Mouse (Mus musculus) midbrain, embryonic 13.5 days (tissue): ENCODE data around the gene Entpd3. TPM values are rescaled to one million over a fixed set of nuclear protein-coding genes. Genes with fewer than 3 reads are reported as not detected.

Experiments
- ATAC-seq: fragments of 200-750 bp; cut with Nextera tagmentation; 2 replicates; pipeline ENCODE4 v1.8.0; 2017; ENCODE audit warnings: mild to moderate bottlenecking, moderate TSS enrichment, moderate library complexity
- H3K27ac ChIP-seq: fragments of 300-500 bp; sonication (generic); 2 replicates; pipeline ENCODE4 v1.5.1; 2015; ENCODE audit warnings: inconsistent platforms, mild to moderate bottlenecking, moderate library complexity
- H3K27me3 ChIP-seq: fragments of 300-500 bp; sonication (generic); 2 replicates; pipeline ENCODE4 v1.6.1; 2015; ENCODE audit warnings: mild to moderate bottlenecking, inconsistent platforms
- H3K36me3 ChIP-seq: fragments of 300-500 bp; sonication (generic); 2 replicates; pipeline ENCODE4 v1.6.1; 2015; ENCODE audit warnings: mild to moderate bottlenecking, inconsistent platforms
- H3K4me1 ChIP-seq: fragments of 300-500 bp; sonication (generic); replicated peaks from 2 replicates; pipeline ENCODE4 v1.6.1; 2015; ENCODE audit warnings: inconsistent platforms
- H3K4me2 ChIP-seq: fragments of 300-500 bp; sonication (generic); replicated peaks from 2 replicates; pipeline ENCODE4 v1.6.1; 2015; ENCODE audit warnings: moderate library complexity, mild to moderate bottlenecking, inconsistent platforms
- H3K4me3 ChIP-seq: fragments of 300-500 bp; sonication (generic); replicated peaks from 2 replicates; pipeline ENCODE4 v1.5.1; 2015; ENCODE audit warnings: mild to moderate bottlenecking, inconsistent platforms
- H3K9ac ChIP-seq: fragments of 300-500 bp; sonication (generic); replicated peaks from 2 replicates; pipeline ENCODE4 v1.6.1; 2015; ENCODE audit warnings: mild to moderate bottlenecking, inconsistent platforms
- H3K9me3 ChIP-seq: fragments of 300-500 bp; sonication (generic); 2 replicates; pipeline ENCODE4 v1.6.1; 2016; ENCODE audit warnings: mild to moderate bottlenecking, inconsistent platforms
- WGBS: fragments of 180-500 bp; shearing (Covaris S2); methylation state at CpG from one replicate; pipeline ENCODE4 v1.1.7; 2015; 5-methylcytosine and 5-hydroxymethylcytosine counted together
- polyA plus RNA-seq: library from polyadenylated mRNA; unstranded; fragments of >200 nt; fragmentation: Nextera tagmentation; extraction: Ambion mirVana; gene quantifications from 2 replicates; pipeline ENCODE4 v1.2.1, GENCODE M21; 2015

The Entpd3 gene
- polyA plus RNA-seq, 1 experiment from 2014 or later = 1.2 TPM

GRCm38 (mm10) chr9:120542241-120542640, 2.6 kb downstream of the Entpd3 start:
- Histone ChIP-seq H3K27me3 (peaks cover 22% of the 10 kb centered on the region), H3K9me3 (no peaks in the 10 kb centered on the region), H3K36me3 (no peaks in the 10 kb centered on the region), H3K4me3 (no peak overlapping the region), H3K9ac (no peak overlapping the region), H3K27ac (no peak overlapping the region), H3K4me2 (no peak overlapping the region), H3K4me1 (peaks cover 13% of the 10 kb centered on the region)
- WGBS = 29% methylated on average over 6 of the region's 6 CpGs
- ATAC-seq = no peak

- Histone ChIP-seq H3K9me3 (no peaks in the 10 kb centered on the region), H3K9ac (no peak overlapping the region), H3K4me3 (no peak overlapping the region), H3K36me3 (no peaks in the 10 kb centered on the region), H3K4me2 (no peak overlapping the region), H3K27me3 (no peaks in the 10 kb centered on the region), H3K4me1 (0 out of 2 replicates have a peak, but pooled peaks cover 5% of the 10 kb centered on the region), H3K27ac (no peak overlapping the region)
- ATAC-seq = no peak
- WGBS = 84% methylated on average over 2 of the region's 2 CpGs
Observed at GRCm38 (mm10) chr9:120545994-120546393, 6.4 kb downstream of the Entpd3 start.

- Histone ChIP-seq H3K27ac (no peak overlapping the region), H3K9ac (no peak overlapping the region), H3K4me3 (no peak overlapping the region), H3K27me3 (no peaks in the 10 kb centered on the region), H3K9me3 (no peaks in the 10 kb centered on the region), H3K36me3 (no peaks in the 10 kb centered on the region), H3K4me1 (0 out of 2 replicates have a peak, but pooled peaks cover 5% of the 10 kb centered on the region), H3K4me2 (no peak overlapping the region)
- ATAC-seq = no peak
- WGBS = 96% methylated on average over 9 of the region's 9 CpGs
Observed at GRCm38 (mm10) chr9:120546482-120546881, 6.9 kb downstream of the Entpd3 start.

- Histone ChIP-seq H3K4me3 (no peak overlapping the region), H3K9ac (no peak overlapping the region), H3K36me3 (no peaks in the 10 kb centered on the region), H3K4me1 (0 out of 2 replicates have a peak, but pooled peaks cover 2% of the 10 kb centered on the region), H3K4me2 (no peak overlapping the region), H3K27me3 (no peaks in the 10 kb centered on the region), H3K9me3 (no peaks in the 10 kb centered on the region), H3K27ac (no peak overlapping the region)
- ATAC-seq = no peak
- 36% methylated on average over 16 of the region's 16 CpGs for WGBS
Observed at GRCm38 (mm10) chr9:120547026-120547668, 7.5 kb downstream of the Entpd3 start.

GRCm38 (mm10) chr9:120550778-120551177, 11.2 kb downstream of the Entpd3 start:
- Histone ChIP-seq H3K9me3 (no peaks in the 10 kb centered on the region), H3K27me3 (no peaks in the 10 kb centered on the region), H3K4me1 (no peaks in the 10 kb centered on the region), H3K27ac (no peak overlapping the region), H3K4me3 (no peak overlapping the region), H3K9ac (no peak overlapping the region), H3K36me3 (no peaks in the 10 kb centered on the region), H3K4me2 (no peak overlapping the region)
- no peak for ATAC-seq
- whole genome bisulfite sequencing = 93% methylated on average over 9 of the region's 9 CpGs

GRCm38 (mm10) chr9:120563590-120563989, 24.0 kb downstream of the Entpd3 start:
- Histone ChIP-seq H3K9me3 (no peaks in the 10 kb centered on the region), H3K4me2 (no peak overlapping the region), H3K4me1 (no peaks in the 10 kb centered on the region), H3K9ac (no peak overlapping the region), H3K4me3 (no peak overlapping the region), H3K27me3 (0 out of 2 replicates have a peak, but pooled peaks cover 5% of the 10 kb centered on the region), H3K27ac (no peak overlapping the region), H3K36me3 (no peaks in the 10 kb centered on the region)
- WGBS = 95% methylated on average over 3 of the region's 3 CpGs
- ATAC-seq = no peak

- ATAC-seq = no peak
- Histone ChIP-seq H3K9me3 (no peaks in the 10 kb centered on the region), H3K27me3 (0 out of 2 replicates have a peak, but pooled peaks cover 5% of the 10 kb centered on the region), H3K4me1 (no peaks in the 10 kb centered on the region), H3K4me3 (no peak overlapping the region), H3K36me3 (no peaks in the 10 kb centered on the region), H3K9ac (no peak overlapping the region), H3K4me2 (no peak overlapping the region), H3K27ac (no peak overlapping the region)
- WGBS = 92% methylated on average over 2 of the region's 2 CpGs
Observed at GRCm38 (mm10) chr9:120564247-120564646, 24.6 kb downstream of the Entpd3 start.

- WGBS = 81% methylated on average over 5 of the region's 5 CpGs
Observed at GRCm38 (mm10) chr9:120566384-120566783, 26.8 kb downstream of the Entpd3 start.

GRCm38 (mm10) chr9:120568917-120569316, 29.3 kb downstream of the Entpd3 start:
- peaks cover 23% of the 10 kb centered on the region for H3K4me1 ChIP-seq
- no peak overlapping the region for H3K27ac ChIP-seq
- ATAC-seq = no peak
- peaks cover 15% of the 10 kb centered on the region for H3K36me3 ChIP-seq
- WGBS = 80% methylated on average over 2 of the region's 2 CpGs
- H3K9me3 ChIP-seq = no peaks in the 10 kb centered on the region
- H3K4me3 ChIP-seq = no peak overlapping the region
- H3K9ac ChIP-seq = no peak overlapping the region
- 0 out of 2 replicates have a peak, but pooled peaks cover 5% of the 10 kb centered on the region for H3K27me3 ChIP-seq
- H3K4me2 ChIP-seq = no peak overlapping the region

More at GRCm38 (mm10) chr9:120566384-120566783, 26.8 kb downstream of the Entpd3 start:
- Histone ChIP-seq H3K27ac (no peak overlapping the region), H3K4me2 (no peak overlapping the region), H3K9ac (0 out of 2 replicates have a peak overlapping the region, but pooled peaks have one; percentile 36), H3K4me3 (no peak overlapping the region), H3K9me3 (no peaks in the 10 kb centered on the region), H3K27me3 (0 out of 2 replicates have a peak, but pooled peaks cover 5% of the 10 kb centered on the region), H3K4me1 (peaks cover 8% of the 10 kb centered on the region), H3K36me3 (no peaks in the 10 kb centered on the region)
- no peak for ATAC-seq

- no peaks in the 10 kb centered on the region for H3K9me3 ChIP-seq
- ATAC-seq = no peak
- no peak overlapping the region for H3K4me2 ChIP-seq
Observed at GRCm38 (mm10) chr9:120569721-120570333, 30.2 kb downstream of the Entpd3 start.

GRCm38 (mm10) chr9:120570334-120570725, 30.7 kb downstream of the Entpd3 start:
- peaks cover 23% of the 10 kb centered on the region for H3K4me1 ChIP-seq
- 0 out of 2 replicates have a peak, but pooled peaks cover 5% of the 10 kb centered on the region for H3K27me3 ChIP-seq
- 0 out of 2 replicates have a peak, but pooled peaks have one; percentile 2 for ATAC-seq
- peak overlapping the region; percentile 61; the same call in 1 of the 2 replicates for H3K9ac ChIP-seq
- WGBS = 64% methylated on average over 2 of the region's 2 CpGs
- H3K9me3 ChIP-seq = no peaks in the 10 kb centered on the region
- H3K4me3 ChIP-seq = peak overlapping the region; percentile 85
- H3K36me3 ChIP-seq = peaks cover 29% of the 10 kb centered on the region
- H3K4me2 ChIP-seq = peak overlapping the region; percentile 86
- H3K27ac ChIP-seq = no peak overlapping the region

More at GRCm38 (mm10) chr9:120569721-120570333, 30.2 kb downstream of the Entpd3 start:
- Histone ChIP-seq H3K27me3 (0 out of 2 replicates have a peak, but pooled peaks cover 5% of the 10 kb centered on the region), H3K4me3 (no peak overlapping the region), H3K9ac (no peak overlapping the region), H3K36me3 (peaks cover 24% of the 10 kb centered on the region), H3K4me1 (peaks cover 23% of the 10 kb centered on the region), H3K27ac (no peak overlapping the region)
- 59% methylated on average over 13 of the region's 13 CpGs for WGBS
